Mouse (Mus musculus): ENCODE measurements at regions not wholly inside any gene's neighbourhood (a gene's known extent, or its start where the extent isn't known, plus 50 kb on each side); places are given as distances from the start of the nearest gene placed in this dataset.

DNA sequence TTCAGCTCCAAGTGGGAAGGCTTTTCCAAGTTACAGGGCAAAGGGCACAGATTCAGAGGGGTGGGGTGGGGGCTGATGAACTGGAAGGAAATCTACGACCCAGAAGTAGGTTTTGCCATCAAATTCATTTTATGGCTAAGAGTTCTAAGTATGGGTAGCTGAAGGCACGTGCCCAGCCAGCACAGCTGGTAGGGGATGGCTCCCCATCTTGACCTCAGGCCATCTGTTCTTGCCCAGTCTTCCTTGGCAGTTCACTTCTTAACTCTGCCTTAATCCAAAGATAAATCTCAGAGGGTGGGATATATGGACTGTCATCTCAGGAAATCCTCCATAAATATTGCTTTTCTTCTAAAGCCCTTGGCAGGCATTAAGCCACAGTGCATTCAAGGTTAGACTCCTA, 238.3 kb downstream of the H2al1j start:
- in situ Hi-C loops (cut with MboI; ENCODE audit: low sequenced_read_pairs) = no loop called here

DNA sequence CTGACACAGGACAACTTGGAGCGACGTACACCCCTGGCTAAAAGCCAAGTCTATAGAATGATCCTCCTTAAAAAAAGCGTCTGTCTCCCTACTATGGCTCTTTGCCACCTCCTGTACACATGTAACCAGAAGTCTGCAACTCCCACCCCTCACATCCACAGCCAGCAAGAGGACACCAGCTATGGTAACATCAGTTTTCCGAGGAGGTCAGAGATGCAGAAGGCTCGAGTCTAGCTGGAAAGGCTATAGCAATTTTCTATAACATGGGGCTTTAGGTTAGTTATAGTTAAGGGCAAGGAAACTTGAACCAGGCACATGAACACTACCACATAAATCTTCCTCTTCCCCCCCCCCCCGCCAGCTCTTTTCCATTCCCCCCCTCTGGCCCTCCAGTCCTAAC, 240.2 kb downstream of the H2al1j start:
- in situ Hi-C loops (cut with MboI; ENCODE audit: low sequenced_read_pairs) = no loop called here

DNA sequence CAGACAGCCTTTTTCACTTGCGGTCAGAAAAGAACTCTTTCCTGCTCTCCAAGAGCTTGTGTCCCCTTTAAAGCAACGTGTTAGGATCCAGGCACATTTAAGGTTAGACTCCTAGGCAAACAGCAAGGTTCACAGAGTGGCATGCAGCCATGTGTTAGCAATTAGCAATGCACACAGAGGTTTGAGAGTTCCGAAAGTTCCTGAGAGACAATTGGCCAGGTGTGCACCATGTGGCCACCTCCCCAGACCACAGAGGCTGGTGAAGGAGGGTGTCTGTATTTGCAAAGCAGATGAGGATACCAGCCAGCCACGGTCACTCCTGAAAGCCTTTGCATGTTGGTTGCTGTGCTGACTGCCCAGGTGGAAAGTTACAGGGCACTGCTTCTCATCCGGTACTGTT, 240.6 kb downstream of the H2al1j start:
- in situ Hi-C loops (cut with MboI; ENCODE audit: low sequenced_read_pairs) = no loop called here

DNA sequence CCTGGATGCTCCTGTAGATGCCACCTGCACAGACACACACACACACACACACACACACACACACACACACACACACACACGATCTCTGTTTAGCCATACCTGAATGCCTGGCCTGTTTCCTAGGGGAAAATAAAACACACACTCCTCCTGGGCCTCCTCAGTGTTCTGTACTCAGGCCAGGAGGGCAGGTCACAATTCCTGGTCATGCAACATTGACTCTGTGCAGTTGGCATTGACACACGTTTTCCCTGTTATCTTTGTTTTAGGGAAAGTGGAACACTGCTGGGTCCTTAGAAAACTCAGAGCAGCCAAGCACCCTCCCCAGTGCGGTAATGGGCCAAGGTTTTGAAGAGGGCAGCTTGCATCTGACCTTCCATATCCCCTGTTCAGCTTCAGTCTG, 246.7 kb downstream of the H2al1j start:
- in situ Hi-C loops (cut with MboI; ENCODE audit: low sequenced_read_pairs) = no loop called here

DNA sequence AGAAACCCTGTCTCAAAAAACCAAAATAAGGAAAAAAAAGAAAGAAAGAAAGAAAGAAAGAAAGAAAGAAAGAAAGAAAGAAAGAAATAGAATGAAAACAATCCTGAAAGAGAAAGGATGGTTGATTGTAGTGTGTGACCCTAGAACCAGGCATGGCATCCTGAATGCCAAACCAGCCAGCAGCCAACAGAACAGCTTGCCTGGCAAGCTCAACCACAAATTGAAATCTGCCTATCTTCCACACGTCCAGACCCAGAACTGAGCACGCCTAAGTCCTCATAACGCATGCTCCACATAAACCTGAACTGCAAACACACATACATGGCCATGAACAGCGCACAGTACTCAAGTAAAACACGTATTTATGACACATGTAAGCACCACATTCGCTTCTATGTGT, 247.9 kb downstream of the H2al1j start:
- in situ Hi-C loops (cut with MboI; ENCODE audit: low sequenced_read_pairs) = no loop called here

DNA sequence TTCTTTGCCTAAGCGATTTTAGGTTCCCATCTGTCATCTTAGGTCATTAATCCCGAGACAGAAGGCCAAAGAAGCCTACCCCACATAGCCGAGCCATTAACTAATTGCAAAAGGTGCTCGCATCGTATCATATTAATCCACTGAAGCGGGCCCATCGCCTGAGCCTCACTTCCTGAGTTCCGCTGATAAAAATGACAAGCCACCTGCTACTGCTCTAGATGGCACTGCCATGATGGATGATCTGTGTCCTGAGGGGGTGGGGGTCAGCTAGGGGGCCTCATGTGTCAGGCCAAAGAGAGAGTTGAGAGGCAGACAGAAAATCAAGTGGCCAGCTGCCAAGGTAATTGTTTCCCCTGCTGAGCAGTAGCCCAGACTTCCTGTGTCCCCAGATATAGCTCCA, 248.7 kb downstream of the H2al1j start:
- in situ Hi-C loops (cut with MboI; ENCODE audit: low sequenced_read_pairs) = no loop called here

DNA sequence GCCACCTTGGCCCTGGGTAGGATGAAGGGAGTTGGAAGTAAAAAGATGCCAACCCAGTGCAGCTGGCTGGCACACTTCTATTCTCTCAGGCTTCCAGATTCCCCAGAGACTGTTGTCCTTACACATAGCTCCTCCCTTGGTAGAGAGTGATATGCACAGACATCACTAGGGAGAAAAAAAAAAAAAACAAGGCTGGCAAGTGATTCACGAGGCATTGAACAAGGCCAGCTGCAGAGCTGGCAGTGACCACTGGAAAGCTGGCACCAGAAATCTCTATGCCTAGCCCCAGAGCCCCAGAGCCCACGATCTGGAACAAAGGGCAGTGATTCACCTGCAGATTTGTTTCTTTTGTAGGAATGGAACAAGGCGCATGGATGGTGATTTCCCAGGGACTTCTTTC, 249.7 kb downstream of the H2al1j start:
- in situ Hi-C loops (cut with MboI; ENCODE audit: low sequenced_read_pairs) = no loop called here

DNA sequence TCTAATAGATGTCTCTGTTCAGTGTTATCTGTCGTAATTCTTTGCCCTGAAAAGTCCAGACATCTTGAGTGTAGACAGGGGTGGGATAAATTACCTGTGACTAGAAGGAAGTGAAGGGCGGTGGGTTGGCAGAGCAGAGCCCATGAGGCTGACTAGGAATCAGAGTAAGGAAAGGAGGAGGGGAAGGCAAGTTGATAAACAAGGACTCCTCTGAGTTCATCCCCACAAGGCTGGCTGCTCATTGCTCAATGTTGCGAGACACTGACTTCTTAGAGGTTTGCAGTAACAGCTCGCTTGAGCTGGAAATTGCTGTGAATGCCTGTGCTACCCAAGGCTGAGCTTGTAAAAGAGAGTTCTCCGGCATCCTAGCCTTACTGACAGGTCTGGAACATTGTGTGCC, 257.7 kb downstream of the H2al1j start:
- in situ Hi-C loops (cut with MboI; ENCODE audit: low sequenced_read_pairs) = no loop called here

DNA sequence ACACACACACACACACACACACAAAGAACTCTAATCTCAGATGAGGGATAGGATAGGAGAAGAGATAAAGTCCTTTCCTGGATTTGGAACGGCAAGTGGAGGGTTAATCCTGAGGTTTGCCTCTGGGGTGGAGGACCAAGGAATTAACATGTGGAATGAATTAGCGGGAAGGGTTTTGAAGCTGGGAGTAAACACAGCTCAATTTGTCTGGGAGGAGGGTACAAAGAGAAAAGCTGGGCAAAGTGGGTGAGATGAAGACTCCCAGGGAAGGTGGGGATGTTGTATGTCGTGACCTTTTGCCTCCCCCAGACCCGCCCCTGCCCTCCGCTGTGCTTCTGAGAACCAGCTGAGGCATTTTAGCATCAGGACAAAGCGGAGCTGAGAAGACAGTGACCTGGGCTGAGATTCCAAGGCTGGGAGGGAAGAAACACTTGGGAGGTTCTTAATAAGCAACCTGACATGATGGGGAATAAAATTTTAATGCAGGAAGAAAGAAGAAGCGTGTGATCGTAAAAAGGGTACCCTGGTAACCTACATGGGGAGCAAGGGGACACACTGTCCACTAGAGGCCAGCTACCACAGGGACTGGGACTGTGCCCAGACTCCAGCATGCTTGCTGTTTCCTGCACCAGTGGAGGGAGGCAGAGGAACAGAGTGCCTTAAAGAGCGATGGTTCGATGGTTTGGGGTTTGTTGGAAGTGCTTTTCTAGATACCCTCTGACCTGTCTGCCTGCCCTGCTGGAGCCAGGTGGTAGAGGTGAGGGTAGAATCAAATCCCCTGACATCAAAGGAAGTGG, 264.0 kb downstream of the H2al1j start:
- in situ Hi-C loops (cut with MboI; ENCODE audit: low sequenced_read_pairs) = no loop called here

DNA sequence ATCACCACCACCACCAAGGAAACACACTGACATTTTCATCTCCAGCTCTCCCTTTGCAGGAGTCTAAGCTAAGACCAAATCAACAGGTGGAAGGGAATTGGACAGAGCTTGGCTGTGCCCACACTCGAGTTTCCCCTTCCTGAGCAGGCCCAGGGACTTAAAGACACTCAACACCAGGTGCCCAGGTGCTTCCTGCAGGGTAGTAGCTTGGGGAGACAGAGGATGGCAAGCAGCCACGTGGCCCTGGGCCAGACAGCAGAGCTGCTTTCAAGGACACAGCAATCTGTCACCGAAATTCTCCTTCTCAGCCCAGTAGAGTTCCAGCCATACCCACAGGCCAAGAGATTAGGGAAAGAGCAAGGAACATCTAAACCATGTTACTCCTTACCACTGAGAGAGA, 266.9 kb downstream of the H2al1j start:
- in situ Hi-C loops (cut with MboI; ENCODE audit: low sequenced_read_pairs) = no loop called here

DNA sequence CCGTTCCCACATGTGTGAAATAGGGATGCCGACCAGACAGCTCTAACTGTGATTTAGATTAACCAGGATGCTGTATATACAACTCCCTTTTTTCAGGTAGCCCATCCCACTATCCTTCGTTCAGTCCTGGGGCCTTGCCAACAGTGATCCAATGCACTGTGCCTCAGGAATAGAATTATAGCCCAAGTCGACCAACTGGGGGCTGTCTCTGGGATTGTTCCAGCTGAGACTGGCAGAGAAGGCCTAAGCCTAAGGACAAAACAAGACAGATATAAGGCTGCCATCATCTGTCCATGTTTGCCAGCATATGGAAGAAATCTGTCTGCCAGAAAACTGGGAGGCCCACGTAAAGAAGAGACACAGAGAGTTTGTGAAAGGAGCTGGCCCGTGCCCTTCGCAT, 269.9 kb downstream of the H2al1j start:
- in situ Hi-C loops (cut with MboI; ENCODE audit: low sequenced_read_pairs) = no loop called here

DNA sequence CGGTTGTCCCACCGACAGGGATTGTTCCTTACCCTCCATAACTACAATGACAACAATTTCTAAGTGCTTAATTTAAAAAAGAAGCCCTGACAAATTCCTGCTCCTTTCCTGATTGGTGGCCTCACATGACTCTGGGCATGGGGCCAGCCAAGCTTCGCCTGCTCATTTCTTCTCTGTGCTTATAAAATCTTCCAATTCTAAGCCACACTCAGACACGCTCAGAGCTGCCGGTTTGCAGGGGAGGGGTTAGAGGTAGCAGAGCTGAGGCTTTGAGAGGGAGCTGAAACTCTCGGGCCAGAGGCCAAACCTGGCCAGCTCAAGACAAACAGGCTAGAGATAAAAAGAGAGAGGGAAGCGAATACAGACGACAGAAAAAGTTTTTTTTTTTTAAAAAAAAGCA, 286.6 kb downstream of the H2al1j start:
- in situ Hi-C loops (cut with MboI; ENCODE audit: low sequenced_read_pairs) = no loop called here

DNA sequence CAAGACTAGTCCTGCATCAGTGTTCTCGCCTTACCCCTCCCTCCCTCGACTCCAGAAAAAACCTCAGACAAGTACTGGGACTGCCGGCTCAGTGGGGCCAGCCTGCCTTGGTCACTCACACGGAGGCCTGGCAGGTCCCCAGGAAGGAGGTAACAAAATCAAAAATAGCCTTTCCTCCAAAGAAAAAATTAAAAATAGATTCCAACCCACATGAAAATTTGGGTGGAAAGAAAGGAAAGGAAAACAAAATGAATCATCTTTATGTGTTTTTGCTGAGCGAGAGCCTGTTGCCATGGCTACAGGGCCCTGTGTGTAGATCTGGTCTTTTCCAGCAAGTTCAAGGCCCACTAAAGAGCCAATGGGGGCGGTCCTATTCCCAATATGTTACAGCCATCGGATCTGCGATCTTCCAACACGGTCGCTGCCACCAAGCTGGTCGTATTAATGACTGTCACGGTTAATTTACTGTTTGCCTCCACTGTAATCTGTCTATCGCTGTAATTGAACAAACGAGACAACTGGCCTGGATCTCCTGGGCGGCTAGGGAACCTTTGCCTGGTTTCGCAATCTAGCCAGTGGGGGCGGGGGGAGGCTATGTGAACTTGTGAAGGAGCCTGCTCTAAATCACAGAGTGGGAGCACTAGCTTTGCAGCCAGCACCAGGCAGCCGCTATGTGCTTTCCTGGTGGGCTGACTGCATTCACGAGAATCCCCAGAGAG, 293.6 kb downstream of the H2al1j start:
- in situ Hi-C loops (cut with MboI; ENCODE audit: low sequenced_read_pairs) = no loop called here

DNA sequence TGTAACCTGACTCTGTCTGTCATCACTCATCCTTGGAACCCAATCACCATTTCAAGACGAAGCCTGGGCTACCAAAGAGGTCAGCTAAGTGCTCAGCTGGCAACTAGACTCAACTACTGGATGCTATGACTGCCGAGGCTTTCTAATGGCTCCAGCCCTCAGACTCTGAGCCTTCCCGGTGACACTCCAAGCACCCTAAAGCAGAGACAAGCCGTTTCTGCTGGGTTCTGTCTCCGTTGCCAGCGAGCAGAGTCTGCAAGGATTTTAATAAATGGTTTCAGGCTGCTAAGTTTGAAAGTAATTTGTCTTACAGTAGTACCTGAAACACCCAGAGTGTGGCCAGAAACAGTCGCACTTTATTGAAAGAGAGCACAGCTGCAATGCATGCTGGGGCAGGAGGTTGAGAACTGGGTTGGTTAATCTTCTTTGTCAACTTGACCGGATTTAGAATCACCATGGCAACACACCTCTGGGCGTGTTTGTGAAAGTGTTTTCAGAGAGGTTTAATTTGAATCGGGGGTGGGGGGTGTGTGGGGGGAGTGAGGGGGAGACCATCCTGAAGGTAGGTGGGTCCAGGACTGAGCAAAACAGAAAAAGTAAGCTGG, 298.8 kb downstream of the H2al1j start:
- in situ Hi-C loops (cut with MboI; ENCODE audit: low sequenced_read_pairs) = loop anchor here (25.0 kb wide), 1 partner anchor 386 kb away; no protein-coding TSS in a partner anchor

DNA sequence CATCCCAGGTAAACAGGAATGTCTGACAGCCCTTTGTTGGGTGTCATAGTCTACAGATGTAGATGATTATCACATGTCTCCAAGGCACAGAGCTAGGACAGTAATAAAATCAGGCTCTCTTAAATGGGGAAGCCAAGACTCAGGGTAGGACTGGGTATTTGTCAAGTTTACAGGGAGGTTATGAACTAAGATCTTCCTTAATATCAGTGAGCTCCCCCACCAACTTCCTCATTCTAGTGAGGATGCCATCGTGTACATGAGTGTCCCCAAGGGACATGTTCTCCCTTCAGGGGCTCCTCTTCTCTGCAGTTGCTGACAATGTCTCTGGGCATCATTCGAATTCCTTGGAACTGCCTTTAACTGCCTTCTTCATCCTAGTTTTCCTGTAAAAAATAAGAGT, 301.7 kb downstream of the H2al1j start:
- in situ Hi-C loops (cut with MboI; ENCODE audit: low sequenced_read_pairs) = loop anchor here (25.0 kb wide), 1 partner anchor 383 kb away; no protein-coding TSS in a partner anchor

DNA sequence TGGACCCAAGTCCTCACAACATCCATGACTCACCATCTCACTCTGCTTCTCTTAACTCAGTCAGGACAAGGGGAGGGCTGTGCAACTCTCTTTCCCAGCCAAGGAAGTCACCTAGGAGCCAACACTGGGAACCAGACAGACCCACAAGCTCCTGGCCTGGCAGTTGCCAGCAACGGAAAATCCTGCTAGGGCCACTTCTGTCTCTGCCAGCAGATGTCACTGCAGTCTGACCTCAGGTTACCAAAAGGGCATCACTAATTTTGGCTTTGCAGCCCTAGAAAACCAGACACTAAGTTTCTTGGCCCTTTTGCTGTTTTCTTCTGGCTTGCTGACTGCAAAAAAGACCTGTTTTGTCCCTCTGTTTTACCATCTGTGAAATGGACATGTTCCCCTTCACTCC, 302.3 kb downstream of the H2al1j start:
- in situ Hi-C loops (cut with MboI; ENCODE audit: low sequenced_read_pairs) = loop anchor here (25.0 kb wide), 1 partner anchor 382 kb away; no protein-coding TSS in a partner anchor

DNA sequence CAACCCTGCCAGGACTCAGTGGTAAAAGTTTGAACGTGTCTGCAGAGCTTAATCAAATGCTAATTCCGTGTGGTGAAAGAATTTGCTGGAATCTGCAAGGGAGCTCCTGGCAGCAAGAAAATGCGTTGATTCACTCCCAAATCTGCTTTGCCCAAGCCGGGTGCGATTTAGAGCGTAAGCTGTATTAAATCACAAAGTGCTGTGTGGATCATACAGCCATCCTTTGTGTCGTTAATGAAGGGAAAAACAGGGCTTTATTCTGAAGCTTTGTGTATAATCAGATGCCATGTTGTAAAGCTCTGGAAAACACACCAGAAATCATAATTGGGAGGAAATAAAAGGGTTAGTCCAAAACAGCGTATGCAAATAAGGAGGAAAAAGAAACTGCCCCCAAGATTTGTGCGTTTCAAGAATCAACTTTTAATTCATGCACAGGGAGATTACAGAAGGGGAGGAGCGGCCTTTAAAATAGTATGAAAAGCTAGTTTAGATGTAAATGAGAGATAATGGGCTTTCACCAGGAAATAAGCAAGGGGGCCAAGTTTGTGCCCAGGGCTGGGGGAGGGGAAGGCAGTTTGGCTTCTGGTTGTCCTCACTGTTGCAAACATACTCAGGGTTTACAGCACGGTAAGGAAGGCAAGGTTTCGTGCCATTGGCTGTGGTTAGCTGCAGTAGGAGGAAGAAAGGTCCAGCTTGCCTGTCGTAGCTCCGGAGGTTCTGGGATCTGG, 303.7 kb downstream of the H2al1j start:
- in situ Hi-C loops (cut with MboI; ENCODE audit: low sequenced_read_pairs) = loop anchor here (25.0 kb wide), 1 partner anchor 381 kb away; no protein-coding TSS in a partner anchor

DNA sequence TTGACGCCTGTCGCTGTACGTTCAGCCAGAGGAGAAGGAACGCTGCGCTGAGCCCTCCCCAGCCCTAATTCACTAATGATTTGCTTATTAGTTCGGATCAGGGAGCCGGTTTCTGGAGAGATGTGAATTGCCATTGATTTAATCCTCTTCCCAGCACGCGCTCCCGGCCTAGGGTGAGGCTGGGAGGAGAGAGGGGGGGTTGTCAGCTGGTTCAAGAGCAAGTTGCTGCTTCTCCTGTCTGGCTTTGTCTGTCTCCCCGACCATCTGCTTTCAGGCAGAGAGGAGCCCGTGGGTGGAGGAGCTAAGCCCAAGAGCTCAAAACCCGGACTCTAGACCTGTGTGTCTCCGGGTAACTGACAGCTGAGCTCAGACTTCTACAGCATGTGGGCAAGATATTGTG, 304.4 kb downstream of the H2al1j start:
- in situ Hi-C loops (cut with MboI; ENCODE audit: low sequenced_read_pairs) = loop anchor here (25.0 kb wide), 1 partner anchor 380 kb away; no protein-coding TSS in a partner anchor

DNA sequence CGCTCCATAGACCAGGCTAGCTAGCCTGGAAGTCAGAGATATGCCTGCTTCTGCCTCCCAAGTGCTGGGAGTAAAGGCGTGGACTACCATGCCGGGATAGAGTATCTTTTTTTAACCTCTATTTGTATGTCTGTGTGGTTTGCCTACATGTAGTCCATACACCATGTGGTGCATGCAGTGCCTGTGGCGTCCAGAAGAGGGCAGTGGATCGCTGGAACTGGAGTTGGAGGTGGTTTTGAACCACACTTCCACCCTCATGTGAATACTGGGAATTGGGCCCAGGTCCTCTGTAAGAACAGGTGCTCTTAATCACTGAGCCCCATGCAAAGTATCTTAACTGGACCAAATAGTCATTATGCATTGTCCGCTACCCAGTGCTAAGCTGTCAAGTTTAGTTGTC, 306.2 kb downstream of the H2al1j start:
- in situ Hi-C loops (cut with MboI; ENCODE audit: low sequenced_read_pairs) = loop anchor here (25.0 kb wide), 1 partner anchor 378 kb away; no protein-coding TSS in a partner anchor

DNA sequence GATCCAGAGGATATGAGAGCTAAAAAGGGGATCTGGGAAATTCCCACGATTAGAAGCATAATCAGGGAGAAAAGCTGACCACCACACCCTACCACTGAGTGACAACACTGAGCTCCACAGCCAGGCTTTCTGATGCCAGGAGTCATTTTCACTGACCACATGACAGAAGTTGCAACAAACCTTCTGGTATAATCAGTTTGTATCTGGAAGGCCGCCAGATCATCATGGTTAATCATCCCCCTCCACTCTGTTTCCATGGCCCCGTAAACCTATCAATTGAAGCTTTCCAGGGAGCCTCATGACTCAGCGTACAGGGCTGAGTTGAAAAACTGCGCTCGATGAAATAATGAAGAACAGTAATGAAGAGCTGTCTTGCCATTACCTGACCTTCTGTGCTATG, 316.9 kb downstream of the H2al1j start:
- in situ Hi-C loops (cut with MboI; ENCODE audit: low sequenced_read_pairs) = loop anchor here (25.0 kb wide), 1 partner anchor 368 kb away; no protein-coding TSS in a partner anchor
